Mouse (Mus musculus): ENCODE measurements around the gene Lrch3.
"Not testable (repeated sequence)": the region's sequence is repeated elsewhere in the genome, so short reads cannot be mapped to it uniquely, and the experiment has no call there.

The Lrch3 gene

GRCm38 (mm10) chr16:33006888-33007287 is 93.0 kb downstream of the Lrch3 start:
- no peak for DNase-seq

GRCm38 (mm10) chr16:33007436-33007835 is 93.5 kb downstream of the Lrch3 start:
- DNase-seq: no peak

GRCm38 (mm10) chr16:33010166-33010565 is 96.3 kb downstream of the Lrch3 start:
- no peak for DNase-seq

- no peak for DNase-seq
Measured at GRCm38 (mm10) chr16:33013801-33014200, 99.9 kb downstream of the Lrch3 start.

- DNase-seq: no peak
Measured at GRCm38 (mm10) chr16:33014921-33015320, 101.0 kb downstream of the Lrch3 start.

- no peak for DNase-seq
Measured at GRCm38 (mm10) chr16:33015396-33015907, 101.6 kb downstream of the Lrch3 start.

GRCm38 (mm10) chr16:33015986-33016385 is 102.1 kb downstream of the Lrch3 start:
- DNase-seq: no peak

- DNase-seq: no peak
Measured at GRCm38 (mm10) chr16:33017677-33018349, 103.9 kb downstream of the Lrch3 start.

GRCm38 (mm10) chr16:33019117-33019770 is 105.3 kb downstream of the Lrch3 start:
- DNase-seq: no peak

GRCm38 (mm10) chr16:33021381-33021780 is 107.5 kb downstream of the Lrch3 start:
- no peak for DNase-seq

GRCm38 (mm10) chr16:33023750-33024149 is 109.8 kb downstream of the Lrch3 start:
- DNase-seq: peak; percentile 56 to 82

GRCm38 (mm10) chr16:33024456-33025104 is 110.7 kb downstream of the Lrch3 start:
- no peak for DNase-seq

- DNase-seq: no peak
Measured at GRCm38 (mm10) chr16:33026357-33026756, 112.5 kb downstream of the Lrch3 start.

GRCm38 (mm10) chr16:33036006-33036405 is 122.1 kb downstream of the Lrch3 start:
- no peak for DNase-seq

- DNase-seq: no peak
Measured at GRCm38 (mm10) chr16:33042682-33043081, 128.8 kb downstream of the Lrch3 start.

GRCm38 (mm10) chr16:33043268-33043667 is 129.4 kb downstream of the Lrch3 start:
- DNase-seq: no peak

GRCm38 (mm10) chr16:33048004-33048403 is 134.1 kb downstream of the Lrch3 start:
- no peak for DNase-seq

GRCm38 (mm10) chr16:33048686-33049085 is 134.8 kb downstream of the Lrch3 start:
- no peak for DNase-seq

- DNase-seq: no peak
Measured at GRCm38 (mm10) chr16:33049809-33050208, 135.9 kb downstream of the Lrch3 start.

- DNase-seq: no peak
Measured at GRCm38 (mm10) chr16:33053141-33053540, 139.2 kb downstream of the Lrch3 start.

- DNase-seq: not testable (repeated sequence)
Measured at GRCm38 (mm10) chr16:33054927-33055326, 141.0 kb downstream of the Lrch3 start.

- DNase-seq: peak in 1 of 2 experiments; percentile 14
Measured at GRCm38 (mm10) chr16:33055655-33056054, 141.8 kb downstream of the Lrch3 start.

GRCm38 (mm10) chr16:33056095-33056785 is 142.3 kb downstream of the Lrch3 start, which contains the start of the genes Iqcg and Rpl35a:
Iqcg (minus strand) TSS chr16:33056218.
Rpl35a (plus strand) TSS chr16:33056453.
- peak; percentile 79 to 91 for DNase-seq
